Mouse (Mus musculus) hindbrain, postnatal 0 days (tissue): ENCODE data around the gene Efcab1. TPM values are rescaled to one million over a fixed set of nuclear protein-coding genes. Genes with fewer than 3 reads are reported as not detected.

Experiments
- ATAC-seq: fragments of 200-750 bp; cut with Nextera tagmentation; 2 replicates; pipeline ENCODE4 v1.8.0; 2017; ENCODE audit warnings: mild to moderate bottlenecking, moderate TSS enrichment, moderate library complexity
- DNase-seq: peaks from one replicate; pipeline ENCODE4 v3.0.0-alpha.2; 2015; ENCODE audit warnings: low spot score
- H3K27ac ChIP-seq: fragments of 300-500 bp; sonication (generic); 2 replicates; pipeline ENCODE4 v1.5.1; 2014; ENCODE audit warnings: mild to moderate bottlenecking
- H3K27me3 ChIP-seq: fragments of 300-500 bp; sonication (generic); 2 replicates; pipeline ENCODE4 v1.6.1; 2014; ENCODE audit warnings: low read length, mixed read lengths; ENCODE audit not compliant: insufficient read depth
- H3K36me3 ChIP-seq: fragments of 300-500 bp; sonication (generic); 2 replicates; pipeline ENCODE4 v1.6.1; 2014; ENCODE audit warnings: low read length, mixed read lengths; ENCODE audit not compliant: insufficient read depth
- H3K4me1 ChIP-seq: fragments of 300-500 bp; sonication (generic); 2 replicates; pipeline ENCODE4 v1.6.1; 2014; ENCODE audit warnings: antibody characterized with exemption, low read length, mixed read lengths; ENCODE audit not compliant: insufficient read depth
- H3K4me2 ChIP-seq: fragments of 300-500 bp; sonication (generic); 2 replicates; pipeline ENCODE4 v1.6.1; 2014; ENCODE audit warnings: low read depth, mild to moderate bottlenecking, low read length, moderate library complexity, mixed read lengths
- H3K4me3 ChIP-seq: fragments of 300-500 bp; sonication (generic); 2 replicates; pipeline ENCODE4 v1.5.1; 2014; ENCODE audit warnings: low read length
- H3K9ac ChIP-seq: fragments of 300-500 bp; sonication (generic); replicated peaks from 2 replicates; pipeline ENCODE4 v1.6.1; 2014; ENCODE audit warnings: mild to moderate bottlenecking, low read length, moderate library complexity, mixed read lengths
- H3K9me3 ChIP-seq: fragments of 300-500 bp; sonication (generic); 2 replicates; pipeline ENCODE4 v1.6.1; 2016; ENCODE audit warnings: low read length, mixed read lengths
- CTCF ChIP-seq: IDR thresholded peaks from 2 replicates; pipeline ENCODE4 v1.5.1; 2016; ENCODE audit warnings: antibody characterized with exemption, control low read depth, low read depth
- WGBS: fragments of 180-500 bp; shearing (Covaris S2); extraction: QIAGEN DNeasy Blood & Tissue Kit; methylation state at CpG from one replicate; pipeline ENCODE4 v1.1.7; 2014; 5-methylcytosine and 5-hydroxymethylcytosine counted together
- polyA plus RNA-seq: library from polyadenylated mRNA; unstranded; fragments of >200 nt; fragmentation: Nextera tagmentation; extraction: Ambion mirVana; gene quantifications from 2 replicates; pipeline ENCODE4 v1.2.1, GENCODE M21; 2015
- total RNA-seq: library from RNA; depleted of rRNA; stranded (reverse); fragments of >200 nt; gene quantifications from 2 replicates; pipeline ENCODE4 v1.2.3, GENCODE M21; 2014

Efcab1 gene
- total and polyA plus RNA-seq, 2 experiments from 2014 or later, result 11.7 to 17.6 TPM

- WGBS, result 79% methylated on average over 2 of the region's 2 CpGs
- Histone ChIP-seq H3K9me3 (no peaks in the 10 kb centered on the region), H3K27me3 (no peaks in the 10 kb centered on the region), H3K4me3 (no peak overlapping the region), H3K27ac (no peak overlapping the region), H3K4me2 (no peak overlapping the region), H3K4me1 (no peaks in the 10 kb centered on the region), H3K9ac (no peak overlapping the region), H3K36me3 (no peaks in the 10 kb centered on the region)
- DNase-seq, result no peak
- no peak for TF ChIP-seq CTCF
- ATAC-seq, result no peak
Observed at GRCm38 (mm10) chr16:14951894-14952293, 45.5 kb downstream of the Efcab1 start.

DNA sequence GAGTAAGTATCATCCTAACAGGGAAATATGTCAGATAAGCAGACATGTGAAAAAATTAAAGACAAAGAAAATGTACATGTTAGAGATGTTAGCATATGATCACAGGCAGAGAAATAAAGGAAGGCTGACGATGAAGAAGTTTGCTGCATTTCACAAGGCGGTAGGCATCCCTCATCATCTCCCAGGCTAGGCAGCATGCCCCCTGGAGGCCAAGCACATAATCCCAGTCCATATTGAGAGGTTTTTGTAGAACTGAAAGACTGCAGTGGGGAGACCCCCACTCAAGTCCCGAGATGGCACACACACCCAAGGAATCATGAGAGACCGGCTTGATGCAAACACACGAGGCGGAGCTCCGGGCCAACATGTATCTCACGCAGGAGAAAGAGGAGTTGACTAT lies 53.3 kb downstream of the Efcab1 start:
- Histone ChIP-seq H3K4me1 (no peaks in the 10 kb centered on the region), H3K27ac (no peak overlapping the region), H3K9ac (no peak overlapping the region), H3K27me3 (no peaks in the 10 kb centered on the region), H3K4me2 (no peak overlapping the region), H3K9me3 (no peaks in the 10 kb centered on the region), H3K4me3 (no peak overlapping the region), H3K36me3 (no peaks in the 10 kb centered on the region)
- no peak for ATAC-seq
- no peak for TF ChIP-seq CTCF
- DNase-seq, result no peak
- WGBS, result 94% methylated on average over 8 of the region's 8 CpGs

DNA sequence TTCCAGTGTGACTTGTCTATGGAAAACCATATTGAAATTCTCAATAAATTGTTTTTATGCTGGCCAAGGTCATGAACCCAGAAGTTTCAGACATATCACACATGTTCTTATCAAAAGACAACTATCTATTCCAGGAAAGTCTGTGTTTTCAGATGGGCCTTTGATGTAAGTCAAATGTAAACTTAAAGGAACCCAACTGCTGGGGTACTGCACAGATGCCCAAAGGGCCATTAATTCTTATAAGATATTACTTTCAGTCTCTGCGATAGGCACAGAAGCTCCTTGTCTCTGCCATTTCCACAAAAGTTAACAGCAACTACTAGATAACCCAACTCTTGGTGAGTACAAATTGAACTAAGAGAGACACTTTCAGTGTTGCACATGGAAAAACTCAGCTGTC lies 67.3 kb downstream of the Efcab1 start:
- Histone ChIP-seq H3K36me3 (no peaks in the 10 kb centered on the region), H3K4me1 (no peaks in the 10 kb centered on the region), H3K27me3 (no peaks in the 10 kb centered on the region), H3K4me2 (no peak overlapping the region), H3K27ac (no peak overlapping the region), H3K4me3 (no peak overlapping the region), H3K9me3 (no peaks in the 10 kb centered on the region), H3K9ac (no peak overlapping the region)
- no peak for TF ChIP-seq CTCF
- ATAC-seq (no peak), DNase-seq (no peak)
- WGBS, result 87% methylated on average over 1 of the region's 1 CpGs

- Histone ChIP-seq H3K9ac (no peak overlapping the region), H3K4me2 (no peak overlapping the region), H3K27me3 (no peaks in the 10 kb centered on the region), H3K36me3 (no peaks in the 10 kb centered on the region), H3K9me3 (no peaks in the 10 kb centered on the region), H3K4me3 (no peak overlapping the region), H3K4me1 (no peaks in the 10 kb centered on the region), H3K27ac (no peak overlapping the region)
- 76% methylated on average over 2 of the region's 2 CpGs for WGBS
- no peak for TF ChIP-seq CTCF
- DNase-seq (no peak), ATAC-seq (no peak)
Observed at GRCm38 (mm10) chr16:14979228-14979627, 72.8 kb downstream of the Efcab1 start.

DNA sequence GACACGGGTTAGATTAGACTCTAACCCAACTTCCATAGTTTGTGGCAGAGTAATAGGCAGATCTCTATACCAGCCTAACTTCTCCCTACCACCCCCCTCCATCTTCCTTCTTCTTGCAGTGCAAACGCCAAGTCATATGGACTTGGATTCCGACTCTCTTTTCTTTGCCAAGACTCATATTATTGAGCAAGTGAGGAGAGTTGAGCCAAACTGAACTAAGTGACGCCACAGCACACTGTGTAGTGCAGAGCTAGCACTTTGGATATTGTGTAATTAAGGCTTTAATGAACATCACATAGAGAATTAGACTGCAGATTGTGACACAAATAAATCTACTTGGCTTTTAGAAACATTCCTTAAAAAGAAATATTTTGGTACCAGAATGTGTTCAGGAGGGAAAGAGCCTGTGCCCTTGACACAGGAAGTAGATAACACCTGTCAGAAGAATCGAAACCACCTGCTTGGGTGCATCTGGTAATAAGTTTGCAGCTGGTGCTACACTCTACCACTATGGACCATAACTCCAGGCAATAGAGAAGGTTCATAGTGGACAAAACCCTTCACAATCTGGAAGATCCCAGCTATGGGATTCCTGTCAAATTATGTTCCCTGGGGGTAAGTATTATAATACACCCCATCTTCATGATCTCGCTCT lies 83.3 kb downstream of the Efcab1 start:
- no peak overlapping the region for H3K9ac ChIP-seq
- ATAC-seq, result no peak
- peak; percentile 12 for DNase-seq
- no peaks in the 10 kb centered on the region for H3K9me3 ChIP-seq
- H3K27ac ChIP-seq, result no peak overlapping the region
- no peaks in the 10 kb centered on the region for H3K27me3 ChIP-seq
- no peaks in the 10 kb centered on the region for H3K4me1 ChIP-seq
- no peak overlapping the region for H3K4me2 ChIP-seq
- no peak for TF ChIP-seq CTCF
- no peaks in the 10 kb centered on the region for H3K36me3 ChIP-seq
- H3K4me3 ChIP-seq, result no peak overlapping the region
- WGBS, result 71% methylated on average over 6 of the region's 6 CpGs

DNA sequence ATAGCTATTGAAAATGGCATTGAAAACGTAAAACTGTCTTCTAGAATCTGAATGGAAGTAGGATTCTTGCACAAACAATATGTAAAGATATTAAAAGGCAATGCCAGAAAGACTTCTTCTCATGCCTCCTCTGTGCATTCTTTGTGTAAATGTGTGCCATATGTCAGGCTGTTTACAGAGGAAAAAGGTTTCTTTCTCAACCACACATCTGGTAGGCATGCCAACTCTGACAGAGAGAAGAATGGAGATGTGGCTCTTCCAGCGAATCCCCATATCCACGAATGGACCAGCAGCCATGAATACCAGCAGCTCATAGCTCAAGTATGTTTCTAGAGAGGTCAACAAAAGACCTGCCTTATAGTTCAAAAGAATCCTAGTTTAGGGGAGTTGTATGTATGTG lies 84.6 kb downstream of the Efcab1 start:
- Histone ChIP-seq H3K4me3 (no peak overlapping the region), H3K4me2 (no peak overlapping the region), H3K27me3 (no peaks in the 10 kb centered on the region), H3K4me1 (no peaks in the 10 kb centered on the region), H3K9ac (no peak overlapping the region), H3K27ac (no peak overlapping the region), H3K36me3 (no peaks in the 10 kb centered on the region), H3K9me3 (no peaks in the 10 kb centered on the region)
- ATAC-seq (no peak), DNase-seq (no peak)
- no peak for TF ChIP-seq CTCF
- 79% methylated on average over 3 of the region's 3 CpGs for WGBS

DNA sequence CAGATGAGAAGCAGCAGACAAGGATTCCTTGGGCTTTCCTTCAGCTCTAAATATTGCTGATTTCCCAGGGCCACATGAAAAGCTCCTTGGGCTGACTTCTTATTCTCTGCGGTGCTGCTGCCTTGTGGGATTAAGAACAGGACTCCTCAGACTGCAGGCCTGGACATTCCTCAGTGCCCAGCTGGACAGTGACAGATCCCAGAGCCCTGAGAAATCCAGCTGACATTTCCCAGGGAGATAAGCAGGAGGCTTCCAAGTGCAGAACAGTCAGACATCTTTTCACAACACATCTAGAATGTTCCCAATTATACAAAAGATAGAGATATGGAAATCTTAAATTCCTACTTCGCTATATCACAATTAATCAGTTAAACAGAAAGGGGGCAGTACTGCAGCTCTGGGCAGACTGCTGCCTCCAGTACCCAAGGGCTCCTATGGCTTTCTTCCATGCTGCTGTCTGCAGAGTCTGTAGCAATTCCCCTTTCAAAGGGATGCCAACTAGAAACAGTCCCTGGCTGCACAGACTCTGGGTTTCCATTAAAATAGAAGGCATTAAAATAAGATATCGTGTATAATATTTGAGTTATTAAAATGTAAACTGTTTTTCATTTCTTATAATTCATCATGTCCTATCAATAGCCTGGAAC lies 86.2 kb downstream of the Efcab1 start:
- Histone ChIP-seq H3K4me1 (no peaks in the 10 kb centered on the region), H3K9me3 (no peaks in the 10 kb centered on the region), H3K36me3 (no peaks in the 10 kb centered on the region), H3K27ac (no peak overlapping the region), H3K4me3 (no peak overlapping the region), H3K9ac (no peak overlapping the region), H3K27me3 (no peaks in the 10 kb centered on the region), H3K4me2 (no peak overlapping the region)
- ATAC-seq, result no peak
- no peak for DNase-seq
- no peak for TF ChIP-seq CTCF
- 78% methylated on average over 3 of the region's 3 CpGs for WGBS
